Mouse (Mus musculus) testis, adult 10 weeks (tissue): ENCODE data around the gene Agtr1a. TPM values are rescaled to one million over a fixed set of nuclear protein-coding genes. Genes with fewer than 3 reads are reported as not detected.

Experiments used
- polyA plus RNA-seq: library from polyadenylated mRNA; stranded (reverse); fragments of 350-450 nt; fragmentation: Illumina TruSeq; extraction: RNeasy Lipid Tissue Mini Kit (QIAGEN cat#74804); gene quantifications from one replicate; pipeline ENCODE4 v1.2.3, GENCODE M21; 2014; ENCODE audit warnings: low read depth, low replicate concordance

The Agtr1a gene
- 24.3 TPM for polyA plus RNA-seq

GRCm38 (mm10) chr13:30336148-30336801, at the start of gene Agtr1a:
TSS of gene Agtr1a (plus strand) at chr13:30336441.

Other genes with a start within 250 kb of the Agtr1a start
- gene Mboat1, start 200.0 kb upstream of the Agtr1a start, polyA plus RNA-seq = 0.24 TPM
- 95.1 TPM for gene Uqcrfs1, start 208.9 kb downstream of the Agtr1a start, polyA plus RNA-seq